ENCODE assay signal across 10 mouse cellular contexts in the genomic region with DNA sequence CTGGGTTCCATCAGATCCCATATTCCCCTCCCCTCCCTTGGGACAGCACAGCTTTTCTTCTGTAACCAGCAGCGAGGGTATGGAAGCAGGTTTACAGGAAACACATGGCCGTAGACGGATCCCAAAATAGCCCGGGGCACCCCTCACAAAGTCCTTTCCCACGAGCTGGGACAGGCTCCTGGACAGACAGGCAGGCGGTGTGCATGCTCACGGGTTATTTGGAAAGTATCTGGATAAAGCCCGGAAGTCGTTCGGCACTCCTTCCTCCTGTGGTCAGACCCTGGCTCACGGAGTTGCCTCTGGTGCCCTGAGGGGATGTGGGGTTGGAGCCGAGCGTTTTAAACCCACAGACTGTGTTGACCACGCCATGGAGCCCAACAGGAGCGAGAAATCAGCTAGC. TPM values are rescaled to one million over a fixed set of nuclear protein-coding genes. Genes with fewer than 3 reads are reported as not detected.
DNase-seq lines count a peak whose midpoint lies in the region; ATAC-seq lines count a peak whose summit lies in the region.
"Had no signal": no experiment of that assay in that cellular context is flagged by ENCODE, and none has a peak within 500 bp of the region (broad histone marks: within the 10 kb centered on the region; RNA-seq: fewer than 3 reads in every experiment).

No protein-coding gene starts in this region.

- DNase-seq in lung, postnatal 25 days (ENCODE audit: low spot score), result no peak
- DNase-seq in heart, adult 18-20 months, result peak; percentile 59 to 67
- peak; percentile 54 for DNase-seq in heart, postnatal 4 days
- no peak for DNase-seq in cerebellum, postnatal 10 days
- no peak for DNase-seq in gastrocnemius, postnatal 25 days
- DNase-seq: right cerebral cortex, postnatal 4 days had no signal

- no peaks in the 10 kb centered on the region for H3K9me3 ChIP-seq in lung, embryonic 15.5 days
- H3K9me3 ChIP-seq in neural tube, embryonic 15.5 days (replicated peaks), result no peaks in the 10 kb centered on the region

- no peak overlapping the region for H3K4me2 ChIP-seq in lung, embryonic 15.5 days
- H3K4me2 ChIP-seq in neural tube, embryonic 15.5 days, result no peak overlapping the region

- peak overlapping the region; percentile 29; the same call in 1 of the 2 replicates for H3K27ac ChIP-seq in lung, embryonic 15.5 days
- no peak overlapping the region for H3K27ac ChIP-seq in neural tube, embryonic 15.5 days (replicated peaks)
- H3K27ac ChIP-seq: liver, embryonic 14.5 days had no signal

- H3K4me1 ChIP-seq in lung, embryonic 15.5 days, result peaks cover 11% of the 10 kb centered on the region
- H3K4me1 ChIP-seq in neural tube, embryonic 15.5 days, result 0 out of 2 replicates have a peak, but pooled peaks cover 3% of the 10 kb centered on the region

- H3K27me3 ChIP-seq in lung, embryonic 15.5 days, result no peaks in the 10 kb centered on the region
- H3K27me3 ChIP-seq in neural tube, embryonic 15.5 days (replicated peaks), result no peaks in the 10 kb centered on the region

- WGBS in lung, embryonic 15.5 days, result 60% methylated on average over 15 of the region's 15 CpGs
- WGBS in neural tube, embryonic 15.5 days, result 70% methylated on average over 15 of the region's 15 CpGs

- H3K36me3 ChIP-seq in lung, embryonic 15.5 days, result peaks cover 43% of the 10 kb centered on the region
- H3K36me3 ChIP-seq in neural tube, embryonic 15.5 days, result no peaks in the 10 kb centered on the region

- H3K9ac ChIP-seq in lung, embryonic 15.5 days, result no peak overlapping the region
- no peak overlapping the region for H3K9ac ChIP-seq in neural tube, embryonic 15.5 days (replicated peaks)
- H3K9ac ChIP-seq: liver, embryonic 14.5 days had no signal

- no peak overlapping the region for H3K4me3 ChIP-seq in lung, embryonic 15.5 days
- no peak overlapping the region for H3K4me3 ChIP-seq in neural tube, embryonic 15.5 days (replicated peaks)

- no peak for ATAC-seq in lung, embryonic 15.5 days (ENCODE audit: borderline replicate concordance, extremely low read depth, low FRiP score, low TSS enrichment)
- peak; percentile 30; the same call in 1 of the 2 replicates for ATAC-seq in megakaryocyte, adult 5-6 weeks (ENCODE audit: poor library complexity, severe bottlenecking)
- no peak for ATAC-seq in neural tube, embryonic 15.5 days (ENCODE audit: low FRiP score)

RNA-seq across cellular contexts. Expression of a gene that starts 24.6 kb away (rescaled TPM):
- 10.8 and 11.0 TPM in 2 replicates for polyA plus RNA-seq in lung, embryonic 15.5 days (2015; fragmentation: Nextera tagmentation; extraction: Ambion mirVana)
- 1 to 10 TPM; 6.2 to 6.6 TPM for total RNA-seq in heart, adult 18-20 months (2021)
- total RNA-seq in heart, postnatal 4 days (2021), result 10 to 100 TPM; 10.1 to 10.9 TPM
- 1.1 TPM in 2 replicates for total RNA-seq in megakaryocyte, adult 5-6 weeks (2015)
- total RNA-seq in megakaryocyte, adult 5-6 weeks (2017), result 1.3 and 2.1 TPM in 2 replicates
- 1 to 10 TPM; 1.3 to 2.0 TPM for total RNA-seq in gastrocnemius, postnatal 25 days (2021)
- 0.87 and 1.9 TPM in 2 replicates for polyA plus RNA-seq in neural tube, embryonic 15.5 days (2015; fragmentation: Nextera tagmentation; extraction: Ambion mirVana)

RNA-seq across cellular contexts. Expression of a gene that starts 42.4 kb away (rescaled TPM):
- polyA plus RNA-seq in lung, embryonic 15.5 days (2015; fragmentation: Nextera tagmentation; extraction: Ambion mirVana), result 3.1 and 3.6 TPM in 2 replicates
- total RNA-seq in heart, adult 18-20 months (2021), result 1 to 10 TPM; 3.1 to 3.7 TPM
- under 1 TPM; 0.43 to 0.62 TPM for total RNA-seq in heart, postnatal 4 days (2021)
- total RNA-seq in megakaryocyte, adult 5-6 weeks (2015), result not detected in 2 replicates
- total RNA-seq in megakaryocyte, adult 5-6 weeks (2017), result not detected in 2 replicates
- total RNA-seq in gastrocnemius, postnatal 25 days (2021), result under 1 TPM in 1 of 2 experiments, not detected in 1; 0.29 TPM
- polyA plus RNA-seq in neural tube, embryonic 15.5 days (2015; fragmentation: Nextera tagmentation; extraction: Ambion mirVana), result 35.2 and 42.5 TPM in 2 replicates

Comparison
In these comparisons a context has a peak if more than half of its experiments do, and no peak if none do; other contexts are left out.
1. DNase-seq: peak in heart, adult 18-20 months (2 of 2) and heart, postnatal 4 days (single experiment); none in lung, postnatal 25 days (single experiment), cerebellum, postnatal 10 days (0 of 2) and gastrocnemius, postnatal 25 days (single experiment).